Mouse (Mus musculus) ES-Bruce4 (cell line): ENCODE results near the gene Spock1. TPM values are rescaled to one million over a fixed set of nuclear protein-coding genes. Genes with fewer than 3 reads are reported as not detected.

Experiments
- H3K27ac ChIP-seq: 2 replicates; pipeline ENCODE4 v1.5.1; 2012; ENCODE audit warnings: low read length, inconsistent platforms; ENCODE audit not compliant: insufficient read depth
- H3K27me3 ChIP-seq: 2 replicates; pipeline ENCODE4 v1.6.1; 2012; ENCODE audit warnings: mild to moderate bottlenecking, low read length, inconsistent platforms; ENCODE audit not compliant: control insufficient read depth, poor library complexity, insufficient read depth, severe bottlenecking
- H3K36me3 ChIP-seq: 2 replicates; pipeline ENCODE4 v1.6.1; 2012; ENCODE audit warnings: inconsistent platforms, mild to moderate bottlenecking, low read length, moderate library complexity; ENCODE audit not compliant: control insufficient read depth, poor library complexity, insufficient read depth, severe bottlenecking
- H3K4me1 ChIP-seq: one replicate; pipeline ENCODE4 v1.8.1; 2011; ENCODE audit warnings: low read length; ENCODE audit not compliant: control insufficient read depth, insufficient read depth
- H3K4me3 ChIP-seq: 2 replicates; pipeline ENCODE4 v1.5.1; 2011; ENCODE audit warnings: low read depth, mild to moderate bottlenecking, low read length
- H3K9ac ChIP-seq: 2 replicates; pipeline ENCODE4 v1.6.1; 2012; ENCODE audit warnings: low read depth, mild to moderate bottlenecking, inconsistent platforms; ENCODE audit not compliant: poor library complexity, severe bottlenecking
- H3K9me3 ChIP-seq: replicated peaks from 2 replicates; pipeline ENCODE4 v1.6.1; 2012; ENCODE audit warnings: mild to moderate bottlenecking, low read length, inconsistent platforms; ENCODE audit not compliant: control insufficient read depth, poor library complexity, insufficient read depth, severe bottlenecking
- CTCF ChIP-seq: IDR thresholded peaks from one replicate; pipeline ENCODE4 v1.8.1; 2011; ENCODE audit warnings: low read depth, low read length
- EP300 ChIP-seq: IDR thresholded peaks from 2 replicates; pipeline ENCODE4 v1.6.1; 2011; ENCODE audit warnings: low read depth, low read length; ENCODE audit not compliant: insufficient read depth
- POLR2A ChIP-seq: IDR thresholded peaks from one replicate; pipeline ENCODE4 v1.8.1; 2011; ENCODE audit warnings: low read length; ENCODE audit not compliant: insufficient read depth
- polyA plus RNA-seq: library from polyadenylated mRNA; stranded (reverse); fragments of >200 nt; gene quantifications from 2 replicates; pipeline ENCODE4 v1.2.4, GENCODE M21; 2011; ENCODE audit warnings: low read depth; ENCODE audit not compliant: missing spikeins, insufficient read depth, insufficient read length

Spock1 gene
- polyA plus RNA-seq, 1 experiment = 0.61 TPM

DNA sequence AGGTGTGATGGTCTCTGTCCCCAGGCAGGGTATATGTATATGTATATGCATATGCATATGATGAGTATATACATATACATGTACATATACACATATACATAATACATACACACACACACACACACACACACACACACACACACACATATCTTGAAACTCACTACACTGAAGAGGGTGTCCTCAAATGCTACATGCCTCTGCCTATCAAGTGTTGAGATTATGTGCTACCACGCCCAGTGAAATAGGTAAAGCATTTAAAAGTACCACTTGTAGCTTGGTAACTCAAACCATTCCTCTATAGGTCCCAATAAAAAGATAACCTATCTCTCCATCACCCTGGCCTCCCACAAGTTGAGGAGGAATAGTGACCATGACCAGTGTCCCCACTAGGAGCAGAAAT is 234.7 kb downstream of the Spock1 start:
- Histone ChIP-seq H3K36me3 (no peaks in the 10 kb centered on the region), H3K27me3 (no peaks in the 10 kb centered on the region), H3K9ac (no peak overlapping the region), H3K4me3 (no peak overlapping the region), H3K27ac (no peak overlapping the region), H3K4me1 (no peaks in the 10 kb centered on the region), H3K9me3 (no peaks in the 10 kb centered on the region)
- no peak for TF ChIP-seq POLR2A
- TF ChIP-seq CTCF = no peak
- no peak for TF ChIP-seq EP300

DNA sequence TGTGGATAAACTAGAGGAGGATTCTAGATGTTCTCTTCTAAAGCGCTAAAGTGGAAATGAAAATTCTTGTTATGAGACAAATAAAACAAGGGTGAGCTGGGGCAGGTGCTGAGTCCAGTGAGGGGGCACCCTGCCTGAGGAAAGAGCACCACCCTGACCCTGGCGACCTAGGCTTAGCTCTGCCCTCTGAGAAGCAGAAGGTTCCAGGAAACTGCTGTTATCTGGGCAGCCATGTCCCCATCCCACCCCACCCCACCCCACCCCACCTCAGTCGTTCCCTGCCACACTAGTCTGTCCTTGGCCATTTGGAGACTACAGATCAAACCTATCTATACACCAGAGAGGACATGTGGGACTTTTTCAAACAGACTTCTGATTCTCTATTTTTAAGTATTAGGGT is 235.4 kb downstream of the Spock1 start:
- no peaks in the 10 kb centered on the region for H3K9me3 ChIP-seq
- no peaks in the 10 kb centered on the region for H3K4me1 ChIP-seq
- TF ChIP-seq CTCF (no peak), EP300 (no peak), POLR2A (no peak)
- H3K27ac ChIP-seq = no peak overlapping the region
- H3K36me3 ChIP-seq = no peaks in the 10 kb centered on the region
- no peaks in the 10 kb centered on the region for H3K27me3 ChIP-seq
- H3K4me3 ChIP-seq = no peak overlapping the region
- H3K9ac ChIP-seq = no peak overlapping the region

DNA sequence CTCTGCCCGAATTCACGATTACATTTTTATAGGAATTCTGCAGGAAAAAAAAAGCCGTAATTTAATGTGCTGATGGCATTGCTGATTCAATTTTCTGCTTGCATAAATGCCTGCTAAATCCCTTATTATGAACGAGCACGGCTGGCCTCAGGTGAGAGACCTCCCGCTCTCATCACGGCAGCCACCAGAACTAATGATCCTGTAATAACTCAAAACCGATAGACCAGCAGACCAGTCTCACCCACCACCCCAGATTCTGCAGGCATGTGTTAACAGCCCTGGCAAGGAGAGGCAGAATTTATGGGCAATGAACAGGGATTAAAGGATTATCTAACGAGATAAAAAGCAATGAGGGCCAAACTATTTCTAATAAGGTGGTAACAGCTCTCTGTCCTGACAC is 236.2 kb downstream of the Spock1 start:
- Histone ChIP-seq H3K9ac (no peak overlapping the region), H3K4me1 (no peaks in the 10 kb centered on the region), H3K27ac (no peak overlapping the region), H3K27me3 (no peaks in the 10 kb centered on the region), H3K9me3 (no peaks in the 10 kb centered on the region), H3K4me3 (no peak overlapping the region), H3K36me3 (no peaks in the 10 kb centered on the region)
- TF ChIP-seq CTCF (no peak), EP300 (no peak), POLR2A (no peak)

DNA sequence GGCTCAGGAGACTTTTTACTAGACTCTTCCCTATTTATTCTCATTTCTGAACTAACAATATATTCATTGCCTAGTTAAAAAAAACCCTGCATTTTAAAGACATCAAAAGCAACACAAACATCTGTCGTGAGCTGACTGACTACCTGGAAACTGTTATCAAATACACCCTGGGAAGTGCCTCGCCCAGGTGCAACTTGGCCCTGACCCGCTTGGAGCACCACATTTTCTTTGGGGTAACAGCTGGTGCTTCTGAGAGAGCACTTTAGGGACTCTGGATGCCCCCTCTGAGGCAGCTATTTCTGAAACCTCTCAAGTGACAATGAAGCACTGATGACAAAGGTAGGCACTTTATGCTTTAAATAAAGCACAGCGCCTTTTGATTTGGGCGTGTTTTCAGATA is 236.8 kb downstream of the Spock1 start:
- Histone ChIP-seq H3K36me3 (no peaks in the 10 kb centered on the region), H3K27ac (no peak overlapping the region), H3K4me3 (no peak overlapping the region), H3K9me3 (no peaks in the 10 kb centered on the region), H3K27me3 (no peaks in the 10 kb centered on the region), H3K4me1 (no peaks in the 10 kb centered on the region), H3K9ac (no peak overlapping the region)
- no peak for TF ChIP-seq CTCF
- no peak for TF ChIP-seq POLR2A
- TF ChIP-seq EP300 = no peak

DNA sequence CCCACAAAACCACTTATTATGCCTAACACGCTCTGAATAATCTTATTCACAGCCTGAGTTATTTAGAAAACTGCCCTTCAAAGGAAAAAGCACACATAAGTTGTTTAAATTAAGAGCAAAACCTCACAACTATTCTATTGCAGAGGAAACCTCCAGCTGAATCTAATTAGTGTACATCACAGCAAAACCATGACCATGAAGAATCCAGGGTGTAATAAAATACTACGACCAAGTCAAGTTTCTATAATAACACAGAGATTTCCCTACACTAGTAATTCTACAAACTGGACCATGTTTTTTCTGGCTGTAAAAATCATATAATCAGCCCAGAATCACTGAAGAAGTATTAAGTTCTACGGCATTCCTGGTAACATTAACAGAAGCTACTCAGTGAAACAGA is 240.5 kb downstream of the Spock1 start:
- Histone ChIP-seq H3K4me1 (no peaks in the 10 kb centered on the region), H3K27ac (no peak overlapping the region), H3K9me3 (no peaks in the 10 kb centered on the region), H3K9ac (no peak overlapping the region), H3K4me3 (no peak overlapping the region), H3K27me3 (no peaks in the 10 kb centered on the region), H3K36me3 (no peaks in the 10 kb centered on the region)
- no peak for TF ChIP-seq EP300
- TF ChIP-seq POLR2A = no peak
- no peak for TF ChIP-seq CTCF

DNA sequence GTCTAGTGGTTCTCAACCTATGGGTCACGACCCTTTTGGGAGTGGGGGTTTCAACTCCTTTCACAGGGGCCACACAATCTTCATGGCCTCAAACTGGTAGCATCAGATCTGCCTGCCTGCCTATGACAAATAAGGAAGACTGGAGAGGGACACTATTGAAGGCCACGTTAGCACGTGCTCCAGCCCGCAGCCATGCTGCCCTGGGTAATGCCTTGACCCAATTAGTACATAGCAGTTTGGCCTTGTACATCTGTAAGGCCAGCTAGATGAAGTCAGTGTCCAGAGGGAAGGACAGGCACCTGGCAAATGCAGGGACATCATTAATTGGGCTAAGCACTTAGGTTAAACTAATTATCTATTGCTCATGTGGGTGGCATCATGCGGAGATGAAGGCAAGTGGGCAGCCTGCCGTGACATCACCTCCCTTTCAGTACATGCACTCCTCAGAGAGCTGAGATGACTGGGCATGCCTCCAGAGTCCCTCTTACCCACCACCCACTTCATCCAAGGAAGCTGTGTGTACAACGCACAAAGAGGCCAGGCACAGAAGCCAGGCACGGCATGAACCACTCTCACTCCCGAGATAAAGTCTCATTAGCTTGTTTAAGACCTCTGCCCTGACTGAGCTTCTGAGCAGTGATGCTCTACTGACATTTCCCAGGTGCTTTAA is 241.8 kb downstream of the Spock1 start:
- Histone ChIP-seq H3K4me3 (no peak overlapping the region), H3K27ac (no peak overlapping the region)
- TF ChIP-seq CTCF = no peak
- no peak for TF ChIP-seq POLR2A
- no peak for TF ChIP-seq EP300

More for the DNA sequence above, 241.8 kb downstream of the Spock1 start:
- Histone ChIP-seq H3K4me1 (no peaks in the 10 kb centered on the region), H3K36me3 (no peaks in the 10 kb centered on the region), H3K27me3 (no peaks in the 10 kb centered on the region), H3K9me3 (no peaks in the 10 kb centered on the region), H3K9ac (no peak overlapping the region)
